Mouse (Mus musculus) left cerebral cortex, postnatal 25 days (tissue): ENCODE measurements around the gene Prpf8. TPM values are rescaled to one million over a fixed set of nuclear protein-coding genes. Genes with fewer than 3 reads are reported as not detected.
"Not testable (repeated sequence)": the region's sequence is repeated elsewhere in the genome, so short reads cannot be mapped to it uniquely, and the experiment has no call there.

Source experiments
- DNase-seq, 2 experiments: peaks; one replicate each; pipeline ENCODE4 v3.0.0; 2022; ENCODE audit warnings: low spot score in 2 of 2, mixed read lengths in 1 of 2
- intact Hi-C: fragments of 180-260 bp; cut with DNase I; formaldehyde crosslinking; loops from one replicate; pipeline ENCODE4 v1.15.1; 2025
- microRNA-seq, 2 experiments: library from miRNA; unstranded; fragments of <30 nt; microRNA quantifications; one replicate each; pipeline ENCODE4 v1.2.0; 2022
- total RNA-seq, 2 experiments: library from RNA; stranded (reverse); gene quantifications; 2 replicates each; pipeline ENCODE4 v1.2.3; 2021

Prpf8 gene
- total RNA-seq, 2 experiments from 2014 or later = 120 to 127 TPM

DNA sequence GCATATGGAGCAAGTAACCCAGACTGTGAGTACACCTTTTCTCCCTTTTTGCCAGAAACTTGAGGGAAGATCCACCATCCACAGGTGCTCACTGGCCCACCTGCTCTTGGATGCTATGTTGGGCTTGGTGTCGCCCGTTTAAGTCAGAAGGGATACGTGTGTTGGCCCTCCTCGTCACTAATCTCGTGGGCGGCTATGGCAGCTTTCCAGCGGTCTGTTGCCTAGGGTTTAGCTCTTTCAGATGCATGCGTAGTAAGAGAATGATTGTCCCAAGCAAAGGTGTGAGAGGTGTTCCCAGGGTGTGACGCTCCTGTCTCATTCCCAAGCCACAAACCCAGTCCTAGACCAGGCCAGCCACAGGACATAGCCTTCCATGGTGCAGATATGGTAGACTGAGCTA is 58.1 kb downstream of the Prpf8 start:
- no peak for DNase-seq
- intact Hi-C loops = no loop called here

DNA sequence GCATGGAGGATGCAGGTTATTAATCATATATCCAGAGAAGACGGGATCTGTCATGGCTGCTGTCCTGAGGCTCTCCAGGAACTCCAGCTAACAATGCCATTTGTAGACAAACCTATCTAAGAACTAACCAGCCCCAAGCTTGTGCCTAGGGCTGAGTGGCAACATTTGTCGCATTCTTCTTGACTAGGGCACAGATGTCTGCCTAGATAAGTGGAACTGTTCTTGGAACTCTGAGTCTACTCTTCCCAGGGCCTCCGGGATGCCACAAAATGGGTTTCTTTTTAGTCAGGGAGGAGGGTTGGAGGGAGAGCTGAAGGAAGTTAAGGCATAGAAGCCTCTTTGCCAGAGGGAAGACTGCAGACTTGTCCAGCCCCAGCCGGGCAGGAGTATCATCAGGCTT is 59.4 kb downstream of the Prpf8 start:
- intact Hi-C loops = no loop called here
- no peak for DNase-seq

- DNase-seq = no peak
- intact Hi-C loops = no loop called here
These were observed 63.1 kb downstream of the Prpf8 start for GRCm38 (mm10) chr11:75549658-75550111.

- no peak for DNase-seq
- intact Hi-C loops = no loop called here
These were observed 63.8 kb downstream of the Prpf8 start for GRCm38 (mm10) chr11:75550200-75550946.

- DNase-seq = no peak
- intact Hi-C loops = no loop called here
These were observed 64.7 kb downstream of the Prpf8 start for GRCm38 (mm10) chr11:75551321-75551720.

- peak in 1 of 2 experiments; percentile 67 for DNase-seq
- intact Hi-C loops = no loop called here
These were observed 65.4 kb downstream of the Prpf8 start for GRCm38 (mm10) chr11:75551961-75552441.

GRCm38 (mm10) chr11:75552906-75553482 is 66.4 kb downstream of the Prpf8 start:
- DNase-seq = no peak
- intact Hi-C loops = no loop called here

- DNase-seq, intact Hi-C loops: not testable (repeated sequence)
These were observed 69.4 kb downstream of the Prpf8 start for GRCm38 (mm10) chr11:75556006-75556405.

DNA sequence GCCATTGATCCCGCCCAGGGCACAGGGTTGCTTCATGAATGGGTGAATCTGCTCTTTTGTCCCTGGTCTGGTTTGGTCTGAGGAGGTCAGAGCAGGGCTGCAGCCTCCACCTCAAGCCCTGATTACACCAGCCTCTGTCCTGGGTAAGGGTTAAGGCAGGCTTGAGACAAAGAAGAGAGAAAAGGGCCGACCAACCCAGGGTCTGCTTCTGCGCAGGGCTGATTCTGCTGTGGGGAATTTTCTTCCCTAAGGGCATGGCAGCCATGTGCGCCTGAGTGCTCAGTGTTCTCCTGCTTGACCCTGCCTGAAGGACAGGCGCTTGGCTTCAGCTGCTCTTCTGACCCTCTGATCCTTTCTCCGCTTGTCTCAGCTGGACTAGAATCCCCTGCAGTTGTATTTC is 70.5 kb downstream of the Prpf8 start:
- DNase-seq = no peak
- intact Hi-C loops = no loop called here

- no peak for DNase-seq
- intact Hi-C loops = no loop called here
These were observed 71.5 kb downstream of the Prpf8 start for GRCm38 (mm10) chr11:75558101-75558500.

Small RNA genes lying within 50 kb of the gene (microRNA-seq; reads per million reads assigned to microRNA genes)
- gene Mir22 (10,414 to 18,602 reads per million in 2 experiments), gene Mir3971 (0 reads per million in 2 experiments)

Other genes with a start within 250 kb of the Prpf8 start
- 10 to 100 TPM; 44.2 to 46.9 TPM for gene Rpa1, start 138.5 kb upstream of the Prpf8 start, total RNA-seq
- 10 to 100 TPM; 12.1 to 12.5 TPM for gene Smyd4, start 138.4 kb upstream of the Prpf8 start, total RNA-seq
- 10 to 100 TPM; 16.7 to 17.3 TPM for gene Serpinf1, start 64.1 kb upstream of the Prpf8 start, total RNA-seq
- not detected for gene Serpinf2, start 47.2 kb upstream of the Prpf8 start, total RNA-seq
- 10 to 100 TPM; 17.4 to 18.7 TPM for gene Wdr81, start 32.1 kb upstream of the Prpf8 start, total RNA-seq
- under 1 TPM; 0.69 to 0.80 TPM for gene Tlcd2, start 25.1 kb upstream of the Prpf8 start, total RNA-seq
- 1 to 10 TPM; 2.0 to 2.7 TPM for gene Rilp, start 23.3 kb downstream of the Prpf8 start, total RNA-seq
- gene Scarf1, start 26.7 kb downstream of the Prpf8 start, total RNA-seq = 1 to 10 TPM; 1.7 to 2.1 TPM
- 10 to 100 TPM; 50.3 to 59.4 TPM for gene Slc43a2, start 44.9 kb downstream of the Prpf8 start, total RNA-seq
- 100 to 1,000 TPM; 330 to 346 TPM for gene Pitpna, start 101.3 kb downstream of the Prpf8 start, total RNA-seq
- 10 to 100 TPM; 38.5 to 41.3 TPM for gene Inpp5k, start 144.2 kb downstream of the Prpf8 start, total RNA-seq
- gene Myo1c, start 163.7 kb downstream of the Prpf8 start, total RNA-seq = 10 to 100 TPM; 17.4 to 19.0 TPM
- gene Crk, start 192.4 kb downstream of the Prpf8 start, total RNA-seq = 100 to 1,000 TPM; 125 to 137 TPM
- 1,000 to 10,000 TPM in 1 of 2 experiments, 100 to 1,000 TPM in 1; 981 to 1,083 TPM for gene Ywhae, start 246.1 kb downstream of the Prpf8 start, total RNA-seq